Mouse (Mus musculus): ENCODE measurements around the gene Dbn1. TPM values are rescaled to one million over a fixed set of nuclear protein-coding genes. Genes with fewer than 3 reads are reported as not detected.

Gene Dbn1
- total RNA-seq, 2 experiments from 2014 or later: 623 to 643 TPM

DNA sequence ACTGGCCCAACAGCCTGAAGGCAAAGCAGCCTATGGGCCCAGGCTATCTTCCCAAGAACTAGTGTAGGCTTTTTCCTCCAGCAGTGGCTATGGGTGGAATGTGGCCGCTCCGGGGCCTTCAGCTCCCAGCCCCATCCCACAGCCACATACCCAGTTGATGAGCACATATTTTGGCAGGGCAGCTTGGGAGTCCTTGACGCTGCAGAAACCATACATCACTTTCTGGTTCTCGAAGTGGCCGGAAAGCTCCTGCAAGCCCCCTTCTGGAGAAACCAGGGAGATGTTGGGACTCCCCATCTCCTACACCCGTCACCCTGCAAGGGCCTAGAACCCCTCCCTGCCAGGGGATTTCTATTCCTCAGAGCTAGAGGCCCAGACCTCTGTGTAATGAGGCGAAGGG is 5.4 kb downstream of the Dbn1 start:
- no peak for DNase-seq
- intact Hi-C loops (cut with DNase I): no loop called here

GRCm38 (mm10) chr13:55479929-55480328 is 8.0 kb downstream of the Dbn1 start:
- intact Hi-C loops (cut with DNase I): loop anchor here (5.0 kb wide), 1 partner anchor 37 kb away; no protein-coding TSS in a partner anchor
- no peak for DNase-seq

DNA sequence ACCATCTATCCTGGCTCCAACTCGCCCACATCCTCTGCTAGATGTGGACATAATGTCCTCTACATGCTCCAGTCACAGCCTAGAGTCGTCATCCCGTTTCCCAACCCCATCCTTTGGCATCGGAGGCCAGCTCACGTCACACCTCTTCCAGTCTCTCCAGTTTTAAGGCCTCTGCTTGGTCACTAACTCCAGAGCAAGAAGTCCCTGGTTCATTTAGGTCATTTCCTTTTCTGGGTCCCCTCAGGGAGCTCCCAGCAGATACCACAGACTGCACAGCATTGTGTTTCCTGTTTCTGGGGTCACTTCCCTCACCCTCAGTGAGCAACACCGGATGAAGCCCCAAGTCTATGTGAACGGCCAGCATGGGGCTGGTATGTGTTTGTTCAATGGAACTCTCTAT is 8.9 kb downstream of the Dbn1 start:
- intact Hi-C loops (cut with DNase I): loop anchor here (5.0 kb wide), 1 partner anchor 38 kb away; no protein-coding TSS in a partner anchor
- no peak for DNase-seq

GRCm38 (mm10) chr13:55478036-55478435 is 9.9 kb downstream of the Dbn1 start:
- peak; percentile 56 for DNase-seq
- intact Hi-C loops (cut with DNase I): loop anchor here (5.0 kb wide), 1 partner anchor 39 kb away; no protein-coding TSS in a partner anchor

GRCm38 (mm10) chr13:55477492-55477891 is 10.4 kb downstream of the Dbn1 start:
- intact Hi-C loops (cut with DNase I): loop anchor here (5.0 kb wide), 1 partner anchor 40 kb away; no protein-coding TSS in a partner anchor
- DNase-seq: no peak

DNA sequence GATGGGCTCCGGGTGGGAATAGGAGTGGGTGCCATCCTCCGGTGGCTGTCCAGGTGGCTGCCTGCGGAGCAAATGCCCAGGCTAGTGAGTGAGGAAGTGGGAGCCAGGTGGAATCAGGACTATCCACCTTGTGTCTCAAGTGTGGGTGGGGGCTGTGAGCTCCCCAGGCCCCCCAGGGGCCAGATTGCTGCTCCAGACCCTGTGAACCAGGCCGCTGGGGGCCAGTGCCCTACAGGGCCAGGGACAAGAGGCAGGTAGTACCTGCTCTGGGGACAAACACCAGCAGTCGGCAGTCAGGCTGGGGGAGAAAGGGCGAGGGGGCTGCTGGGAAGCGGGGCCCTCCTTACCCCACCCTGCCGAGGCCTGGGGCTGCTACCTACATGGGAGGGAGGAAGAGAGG is 11.7 kb downstream of the Dbn1 start:
- intact Hi-C loops (cut with DNase I): loop anchor here (5.0 kb wide), 1 partner anchor 41 kb away; no protein-coding TSS in a partner anchor
- DNase-seq: no peak

DNA sequence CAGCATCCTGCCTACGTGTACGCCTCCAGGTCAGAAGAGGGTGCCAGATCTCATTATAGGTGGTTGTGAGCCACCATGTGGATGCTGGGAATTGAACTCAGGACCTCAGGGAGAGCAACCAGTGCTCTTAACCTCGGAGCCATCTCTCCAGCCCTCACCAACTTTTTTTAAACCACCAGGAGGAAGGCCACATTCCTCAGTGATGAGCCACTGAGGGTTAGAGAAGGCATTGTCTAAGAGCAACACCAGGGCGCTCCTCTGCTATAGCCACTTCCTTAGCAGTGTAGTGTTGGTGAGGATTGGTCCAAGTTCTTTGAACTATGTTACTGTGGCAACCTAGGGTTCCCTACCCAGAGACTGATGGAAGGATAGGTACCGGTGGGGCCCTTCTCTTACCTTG is 12.2 kb downstream of the Dbn1 start:
- DNase-seq: no peak
- intact Hi-C loops (cut with DNase I): loop anchor here (5.0 kb wide), 1 partner anchor 42 kb away; no protein-coding TSS in a partner anchor

- intact Hi-C loops (cut with DNase I): loop anchor here (5.0 kb wide), 1 partner anchor 43 kb away; no protein-coding TSS in a partner anchor
- DNase-seq: peak; percentile 76
Measured at GRCm38 (mm10) chr13:55474621-55475069, 13.3 kb downstream of the Dbn1 start.

DNA sequence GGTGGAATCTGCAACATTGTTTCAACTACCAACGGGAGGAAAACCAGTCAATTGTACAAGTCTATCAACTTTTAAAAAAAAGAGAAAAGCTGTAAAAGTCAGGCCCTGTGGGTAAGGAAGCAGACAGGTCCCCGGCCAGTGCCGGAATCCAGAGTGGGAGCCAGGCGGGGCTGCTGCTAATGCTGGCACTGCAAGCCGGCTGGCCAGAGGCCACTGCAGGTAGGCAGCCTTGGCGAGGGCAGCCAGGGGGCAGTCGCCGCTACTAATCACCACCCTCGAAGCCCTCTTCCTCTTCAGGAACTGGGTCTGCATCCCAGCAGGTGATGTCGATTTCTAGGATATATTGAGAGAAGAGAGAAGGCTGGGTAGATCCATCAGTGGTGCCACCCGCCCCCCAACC is 13.9 kb downstream of the Dbn1 start:
- intact Hi-C loops (cut with DNase I): no loop called here
- no peak for DNase-seq

- intact Hi-C loops (cut with DNase I): no loop called here
- DNase-seq: no peak
Measured at GRCm38 (mm10) chr13:55473076-55473831, 14.7 kb downstream of the Dbn1 start.

GRCm38 (mm10) chr13:55472132-55473022 is 15.5 kb downstream of the Dbn1 start:
- DNase-seq: peak; percentile 67
- intact Hi-C loops (cut with DNase I): no loop called here

GRCm38 (mm10) chr13:55471819-55472131 is 16.1 kb downstream of the Dbn1 start:
- DNase-seq: no peak
- intact Hi-C loops (cut with DNase I): no loop called here

- peak; percentile 93 for DNase-seq
- intact Hi-C loops (cut with DNase I): no loop called here
Measured at GRCm38 (mm10) chr13:55471156-55471818, 16.6 kb downstream of the Dbn1 start.

GRCm38 (mm10) chr13:55470372-55470771 is 17.5 kb downstream of the Dbn1 start:
- peak; percentile 95 for DNase-seq
- intact Hi-C loops (cut with DNase I): no loop called here

GRCm38 (mm10) chr13:55468851-55469560 is 18.9 kb downstream of the Dbn1 start:
- intact Hi-C loops (cut with DNase I): loop anchor here (5.0 kb wide), 1 partner anchor 52 kb away; the partner anchor contains the start of gene Pfn3
- peak; percentile 61 for DNase-seq

DNA sequence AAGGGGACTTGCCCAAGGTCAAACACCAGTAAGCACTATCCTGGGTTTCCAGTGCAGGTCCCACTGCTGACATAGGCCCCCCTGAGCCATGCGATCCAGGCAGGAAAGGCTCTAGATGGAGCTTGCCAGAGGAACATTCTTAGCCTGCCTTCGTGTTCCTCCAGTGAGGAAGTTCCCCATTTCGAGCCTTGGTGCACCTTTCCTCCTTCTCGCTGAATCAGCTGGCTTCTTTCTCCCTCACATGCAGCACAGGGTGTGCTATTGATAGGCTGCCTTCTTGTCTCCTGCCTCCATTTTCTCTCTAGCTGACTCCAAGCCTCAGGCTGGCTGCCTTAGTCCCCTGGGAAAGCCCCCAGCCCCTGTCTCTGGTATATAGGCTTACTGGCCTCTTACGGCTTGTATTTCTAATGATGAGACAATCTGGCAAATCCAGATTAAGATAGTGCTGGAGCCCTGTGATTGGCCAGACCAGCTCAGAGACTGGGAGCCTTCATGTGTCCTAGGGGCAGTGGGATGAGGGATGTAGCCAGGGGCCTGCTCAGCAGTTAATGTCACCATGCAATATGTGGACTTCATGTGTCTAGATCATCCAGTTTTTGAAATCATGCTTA is 22.0 kb downstream of the Dbn1 start:
- no peak for DNase-seq
- intact Hi-C loops (cut with DNase I): loop anchor here (5.0 kb wide), 1 partner anchor 49 kb away; the partner anchor contains the start of gene Pfn3

GRCm38 (mm10) chr13:55465184-55465583 is 22.7 kb downstream of the Dbn1 start:
- intact Hi-C loops (cut with DNase I): loop anchor here (5.0 kb wide), 1 partner anchor 48 kb away; the partner anchor contains the start of gene Pfn3
- no peak for DNase-seq

DNA sequence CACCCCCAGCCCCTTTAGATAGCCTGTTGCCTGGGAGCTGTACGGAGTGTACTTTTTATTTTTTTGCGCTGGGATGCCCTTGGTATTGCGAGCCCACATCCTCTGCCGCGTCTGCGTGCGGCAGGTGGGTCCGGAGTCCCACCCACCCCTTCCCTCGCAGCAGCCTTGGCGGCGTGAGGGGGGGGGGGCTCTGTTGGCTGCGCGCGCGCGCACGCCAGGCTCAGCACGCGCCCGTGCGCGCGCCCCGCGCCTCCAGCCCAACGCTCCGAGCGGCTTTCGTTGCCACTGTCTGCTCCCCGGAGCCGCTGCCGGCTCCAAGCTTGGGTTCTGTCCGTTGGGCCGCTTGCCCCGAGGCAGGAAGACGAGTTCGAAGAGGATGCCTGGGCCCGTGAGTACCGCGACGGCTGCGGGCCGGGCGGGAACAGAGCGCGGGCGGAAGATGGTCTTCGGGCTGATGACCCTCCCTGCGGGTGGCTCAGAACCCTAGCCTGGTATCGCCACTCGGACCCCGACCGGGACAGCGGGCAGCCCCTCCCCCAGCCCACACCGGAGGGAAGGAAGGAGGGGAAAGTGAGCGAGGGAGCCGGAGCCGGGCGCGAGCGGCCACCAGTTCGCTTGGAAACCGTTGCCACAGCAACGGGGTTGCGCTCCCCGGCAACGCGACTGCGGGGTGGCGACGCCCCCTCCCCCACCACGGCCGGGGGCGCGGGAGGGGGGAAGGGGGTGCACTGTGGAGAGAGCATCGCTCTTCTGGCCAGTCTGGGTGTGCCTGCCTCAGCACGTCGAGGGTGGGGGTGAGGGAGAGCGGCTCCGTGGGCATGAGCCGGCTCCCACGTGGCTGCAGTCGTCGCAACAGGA is 23.7 kb downstream of the Dbn1 start, which contains the start of gene Prr7:
Prr7 (plus strand) TSS at position 241 of the 858 bp plus-strand sequence.
- DNase-seq: peak; percentile 71
- intact Hi-C loops (cut with DNase I): no loop called here

Data from left cerebral cortex, postnatal 4 days (tissue).